Mouse (Mus musculus) adrenal gland, adult 2 months (tissue): ENCODE data around the gene Itpr2. TPM values are rescaled to one million over a fixed set of nuclear protein-coding genes. Genes with fewer than 3 reads are reported as not detected.

ENCODE experiments used
- DNase-seq: peaks from one replicate; pipeline ENCODE4 v3.0.0; 2021
- polyA plus RNA-seq: library from polyadenylated mRNA; depleted of rRNA; stranded (reverse); fragments of >200 nt; gene quantifications from 2 replicates; pipeline ENCODE4 v1.2.3, GENCODE M21; 2012
- total RNA-seq, 2 experiments: library from RNA; stranded (reverse); gene quantifications; 2 replicates each; pipeline ENCODE4 v1.2.3; 2021

The Itpr2 gene
- total and polyA plus RNA-seq, 3 experiments, result 17.3 to 36.1 (median 32.2) TPM

DNA sequence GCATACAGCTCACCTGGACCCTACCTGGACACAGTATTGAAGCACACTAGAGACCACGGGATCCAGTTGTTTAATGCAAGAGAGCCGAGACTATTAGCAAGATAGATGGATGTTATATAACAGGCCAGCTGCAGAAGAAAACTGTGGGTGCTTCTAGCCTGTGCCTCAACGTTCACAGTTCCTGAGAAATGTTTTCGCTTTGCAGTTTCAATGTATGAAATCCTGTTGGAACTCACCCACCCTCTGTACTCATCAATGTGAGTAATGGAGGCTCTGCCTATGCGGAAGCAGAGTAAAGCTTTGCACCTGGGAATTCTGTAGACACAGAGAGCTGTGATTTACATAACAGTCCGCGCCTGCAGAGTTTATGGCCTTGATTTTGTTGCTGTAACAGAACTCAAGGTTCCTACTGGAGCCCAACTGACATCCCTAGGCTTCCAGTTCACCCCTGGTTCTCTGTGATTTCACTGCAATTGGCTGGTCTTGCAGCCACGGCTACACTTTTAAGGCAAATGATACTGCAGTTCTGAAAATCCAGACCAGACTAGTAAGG is 344.0 kb downstream of the Itpr2 start:
- DNase-seq, result peak; percentile 6

DNA sequence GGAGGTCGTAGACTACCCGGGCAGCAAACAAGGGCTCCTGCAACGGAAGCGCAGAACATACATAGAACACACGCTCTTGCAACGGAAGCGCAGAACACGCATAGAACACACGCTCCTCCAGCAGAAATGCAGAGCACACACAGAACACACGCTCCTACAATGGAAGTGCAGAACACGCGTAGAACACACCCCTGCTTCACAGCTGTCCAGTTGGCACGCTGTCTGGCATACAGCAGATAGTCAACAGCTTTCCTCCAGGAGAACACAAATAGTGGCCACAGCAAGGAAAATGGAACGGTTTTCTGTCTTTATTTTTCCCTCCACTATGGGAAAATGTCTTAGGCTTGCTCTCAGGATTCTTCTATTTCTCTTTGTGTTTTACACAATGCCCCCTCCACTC is 344.9 kb downstream of the Itpr2 start:
- no peak for DNase-seq

DNA sequence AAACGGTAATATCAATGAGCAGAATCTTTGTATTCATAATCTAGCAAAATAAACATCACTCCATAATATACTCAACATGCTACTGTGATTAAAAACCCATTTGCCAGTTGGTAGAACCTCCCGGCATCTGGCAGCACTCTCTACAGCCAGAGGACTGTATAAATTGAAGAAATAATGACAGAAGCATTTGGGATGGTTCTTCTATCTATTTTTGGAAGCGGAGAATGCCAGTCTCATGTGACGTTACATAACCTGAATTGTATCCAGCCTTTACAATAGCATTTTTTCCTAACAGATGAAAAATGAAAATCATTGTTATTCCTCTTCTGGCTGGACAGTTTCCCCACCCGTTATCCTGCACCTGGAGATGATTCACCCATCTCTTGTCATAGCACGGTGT is 345.5 kb downstream of the Itpr2 start:
- DNase-seq, result no peak

DNA sequence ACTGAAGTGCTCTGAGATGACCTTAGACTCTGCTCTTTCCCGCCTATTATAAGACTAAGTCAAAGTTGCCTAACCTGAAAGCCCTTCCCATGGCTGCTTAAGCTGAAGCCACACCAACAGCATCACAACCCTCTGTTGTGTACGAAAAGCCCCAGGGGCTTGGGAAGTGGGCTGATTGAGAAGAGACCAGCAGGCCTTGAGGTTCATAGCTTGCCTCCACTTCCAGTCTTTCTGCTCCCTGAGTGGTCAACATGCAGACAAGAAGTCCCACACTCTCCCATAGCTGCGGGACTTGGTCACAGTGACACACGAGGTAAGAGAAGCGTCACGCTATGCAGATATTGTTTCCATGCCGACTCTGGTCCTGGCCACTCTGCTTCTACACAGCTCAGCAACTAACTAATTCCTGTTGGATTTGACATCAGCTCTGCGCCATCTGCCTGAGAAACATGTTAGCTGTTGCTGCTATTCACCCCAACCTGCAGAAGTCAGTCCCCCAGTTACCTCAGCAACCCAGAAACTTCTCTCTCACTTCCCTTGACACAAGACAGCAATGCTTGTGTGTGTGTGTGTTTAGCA is 346.8 kb downstream of the Itpr2 start:
- no peak for DNase-seq

DNA sequence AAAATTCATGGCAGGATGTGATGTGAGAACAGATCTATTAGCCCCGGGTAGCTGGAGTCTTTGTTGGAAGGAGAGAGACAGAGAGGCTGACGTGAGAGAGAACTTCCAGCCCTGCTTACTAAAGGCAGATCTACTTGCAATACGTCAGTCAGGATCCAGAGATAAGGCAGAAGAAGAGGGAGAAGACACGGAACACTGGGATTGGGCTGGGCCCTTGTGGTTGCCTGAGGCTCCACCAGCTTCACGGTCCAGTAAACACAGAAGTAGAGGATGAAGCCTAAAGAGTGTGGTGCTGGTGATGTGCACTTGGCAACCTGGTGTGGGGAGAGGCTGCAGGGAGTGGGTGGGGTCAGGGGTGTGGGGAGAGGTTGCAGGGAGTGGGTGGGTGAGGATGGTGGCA is 349.2 kb downstream of the Itpr2 start:
- DNase-seq, result no peak

- DNase-seq, result peak; percentile 44
Measured at GRCm38 (mm10) chr6:146140966-146141585, 360.9 kb downstream of the Itpr2 start.

- DNase-seq, result no peak
Measured at GRCm38 (mm10) chr6:146140171-146140570, 361.9 kb downstream of the Itpr2 start.

- no peak for DNase-seq
Measured at GRCm38 (mm10) chr6:146136646-146137045, 365.4 kb downstream of the Itpr2 start.

DNA sequence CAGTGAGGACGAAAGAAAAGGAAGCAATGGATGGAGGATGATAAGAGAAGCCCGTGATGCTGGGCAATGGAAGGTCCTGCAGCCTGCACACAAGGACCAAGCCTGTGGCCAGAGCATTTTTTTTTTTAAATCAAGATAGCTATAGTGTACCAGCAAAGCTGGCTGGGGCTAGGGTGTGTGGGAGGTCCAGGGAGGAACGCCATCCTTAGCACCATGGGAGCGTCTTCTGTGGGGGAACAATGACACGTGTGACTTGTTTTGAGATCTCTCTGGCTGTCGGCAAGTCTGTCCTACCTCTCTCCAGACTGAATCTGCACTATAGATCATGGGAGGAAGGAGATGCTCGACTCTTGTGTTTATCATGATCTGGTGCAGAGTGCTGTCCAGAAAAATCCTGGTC is 365.8 kb downstream of the Itpr2 start:
- DNase-seq, result no peak

- DNase-seq, result no peak
Measured at GRCm38 (mm10) chr6:146135291-146135690, 366.7 kb downstream of the Itpr2 start.

GRCm38 (mm10) chr6:146133921-146134320 is 368.1 kb downstream of the Itpr2 start:
- no peak for DNase-seq

DNA sequence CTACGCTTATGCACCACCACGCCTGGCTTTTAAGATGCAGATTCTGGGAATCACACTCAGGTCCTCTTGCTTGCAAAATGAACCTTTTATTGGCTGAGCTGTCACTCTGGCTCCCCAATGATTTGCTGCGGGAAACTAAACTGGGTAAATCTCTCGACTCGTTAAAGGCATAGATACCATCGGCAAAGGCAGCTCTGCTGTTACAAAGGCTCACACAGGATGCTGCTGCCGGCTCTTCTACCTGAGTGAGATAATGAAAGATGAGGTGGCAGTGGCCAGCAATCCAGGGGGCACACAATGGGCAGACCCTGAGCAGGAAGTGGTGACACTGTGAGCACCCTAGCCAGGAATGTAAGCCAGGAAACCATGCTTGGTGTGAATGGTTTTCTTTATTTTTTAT is 373.0 kb downstream of the Itpr2 start:
- DNase-seq, result no peak

DNA sequence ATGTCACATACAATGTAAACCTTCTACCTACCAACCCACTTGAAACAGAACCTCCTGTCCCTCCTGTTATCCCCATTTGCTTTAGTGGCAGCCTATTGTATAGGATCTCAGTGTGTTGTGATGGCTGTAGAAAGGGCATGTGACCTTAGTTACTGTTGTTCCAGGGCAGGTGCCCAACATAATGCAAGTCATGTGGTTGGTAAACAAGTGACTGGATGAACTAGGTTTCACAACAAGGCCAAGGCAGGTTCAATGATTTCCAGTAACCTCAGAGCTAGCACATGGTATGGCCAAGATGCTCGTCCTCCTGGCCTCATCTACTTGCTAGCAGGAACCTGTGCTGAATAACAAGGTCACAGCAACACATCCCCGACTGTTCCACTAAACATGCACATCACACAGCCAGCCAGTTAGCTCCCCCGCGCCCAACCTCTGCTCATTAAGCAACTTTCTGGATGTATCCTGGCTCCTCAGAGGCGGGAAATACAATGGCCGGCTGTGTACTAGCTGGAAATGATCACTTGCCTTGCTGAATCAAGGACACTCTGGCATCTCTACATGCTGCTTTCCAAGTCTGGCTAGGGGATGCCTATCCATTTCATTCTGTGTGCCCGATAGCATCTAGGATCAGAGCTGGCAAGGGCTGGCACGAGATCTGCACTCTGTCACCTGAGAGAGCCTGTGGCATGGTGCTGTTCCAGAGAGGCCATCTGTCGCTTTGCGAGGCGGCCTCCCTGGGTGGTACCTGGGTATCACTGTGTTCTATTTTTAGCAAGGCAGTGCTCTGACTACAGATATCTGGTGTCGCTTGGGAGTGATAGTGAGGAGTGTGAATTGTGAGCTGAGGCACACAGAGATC is 375.0 kb downstream of the Itpr2 start:
- no peak for DNase-seq

GRCm38 (mm10) chr6:146125621-146126020 is 376.4 kb downstream of the Itpr2 start:
- DNase-seq, result no peak

- no peak for DNase-seq
Measured at GRCm38 (mm10) chr6:146124479-146124878, 377.5 kb downstream of the Itpr2 start.

DNA sequence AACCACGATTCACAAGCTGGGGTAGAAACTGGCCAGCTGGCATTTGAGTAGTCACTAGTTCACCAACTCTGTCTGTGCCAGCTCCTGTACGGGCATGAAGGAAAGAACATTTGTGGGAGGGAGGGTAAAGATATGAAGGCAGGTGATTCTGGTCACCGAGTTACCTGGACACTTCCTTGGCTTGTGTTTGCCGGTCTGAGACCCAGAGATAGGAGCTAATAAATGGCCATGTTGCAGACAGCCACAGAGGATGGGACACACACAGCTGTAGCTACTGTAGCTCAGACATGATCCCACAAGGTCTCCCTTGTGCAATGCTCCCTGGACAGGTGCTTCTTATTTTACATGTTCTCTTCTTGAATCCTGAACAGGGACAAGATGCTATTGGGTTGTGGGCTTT is 378.4 kb downstream of the Itpr2 start:
- DNase-seq, result no peak

DNA sequence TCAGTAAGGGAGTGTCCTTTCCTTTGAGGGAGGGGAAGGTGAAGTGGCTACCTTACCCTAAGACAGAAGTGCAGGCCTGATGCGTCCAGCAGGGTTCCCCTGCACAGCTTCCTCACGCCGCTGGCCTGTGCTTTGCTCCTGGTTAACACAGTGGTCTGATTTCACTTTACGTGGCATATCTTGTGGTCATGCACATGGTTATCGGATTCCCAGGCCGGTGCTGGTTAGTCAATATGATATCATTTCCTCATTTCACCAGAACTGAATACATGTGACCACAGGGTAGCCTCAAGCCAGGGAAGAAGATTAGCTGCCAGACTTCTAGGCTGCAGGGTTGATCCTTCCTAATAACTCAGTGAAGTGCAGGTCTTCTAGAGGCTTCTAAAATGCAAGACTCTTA is 381.9 kb downstream of the Itpr2 start:
- DNase-seq, result no peak

DNA sequence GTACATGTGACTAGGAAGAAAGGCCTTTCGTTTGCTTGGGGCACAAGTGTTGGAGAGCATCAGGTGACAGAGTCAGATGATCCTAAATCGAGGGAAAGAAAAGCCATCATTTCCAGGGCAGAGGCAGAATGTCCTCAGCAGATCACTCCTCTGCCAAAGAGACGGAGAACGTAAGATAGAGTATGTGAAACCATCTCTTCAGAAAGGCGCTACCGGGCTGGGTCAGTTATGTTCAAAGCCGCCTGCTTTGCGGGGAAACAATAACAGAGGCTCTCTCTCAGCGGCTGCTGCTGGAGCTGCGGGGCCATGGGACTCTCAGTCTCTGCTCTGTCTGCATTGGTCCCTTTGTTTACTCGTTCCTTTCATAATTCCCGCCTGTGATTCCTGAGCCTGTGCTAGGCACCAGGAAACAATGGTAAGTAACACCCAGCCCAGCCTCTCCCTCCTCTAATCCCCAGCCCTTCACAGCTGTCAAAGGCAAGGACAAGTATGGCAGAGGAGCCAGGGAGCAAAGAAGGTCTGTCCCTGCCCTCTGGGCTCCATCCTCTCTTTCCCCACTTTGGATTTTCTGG is 387.2 kb downstream of the Itpr2 start:
- no peak for DNase-seq

GRCm38 (mm10) chr6:146114071-146114470 is 388.0 kb downstream of the Itpr2 start:
- DNase-seq, result no peak

- DNase-seq, result no peak
Measured at GRCm38 (mm10) chr6:146113085-146113484, 388.9 kb downstream of the Itpr2 start.

GRCm38 (mm10) chr6:146112211-146112610 is 389.8 kb downstream of the Itpr2 start:
- no peak for DNase-seq

- DNase-seq, result no peak
Measured at GRCm38 (mm10) chr6:146111781-146112180, 390.2 kb downstream of the Itpr2 start.
